Mouse (Mus musculus) NIH3T3 (cell line): ENCODE data around the gene Kdm4d.
"Not testable (repeated sequence)": the region's sequence is repeated elsewhere in the genome, so short reads cannot be mapped to it uniquely, and the experiment has no call there.

Experiments
- DNase-seq: peaks from one replicate; pipeline ENCODE4 v3.0.0-alpha.2; 2012; ENCODE audit warnings: low read depth

Gene Kdm4d

DNA sequence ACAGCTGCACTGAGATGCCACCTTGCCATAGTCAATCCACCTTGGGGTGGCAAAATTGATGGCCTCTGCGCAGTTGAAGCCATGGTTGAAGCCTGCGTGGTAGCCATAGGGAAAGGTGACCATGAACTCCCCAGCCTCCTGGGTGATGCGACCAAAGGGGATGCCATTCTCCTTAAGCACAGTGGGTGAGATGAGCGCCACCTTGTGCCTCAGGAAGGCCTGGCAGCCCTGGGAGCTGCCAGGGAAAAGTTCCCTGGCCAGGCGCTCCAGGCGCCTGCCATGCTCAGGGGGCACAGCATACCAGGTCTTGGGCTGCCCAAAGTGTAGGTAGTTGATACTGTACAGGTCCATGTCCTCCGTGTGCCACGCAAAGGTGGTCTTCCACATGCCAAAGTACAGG lies 49.2 kb downstream of the Kdm4d start:
- not testable (repeated sequence) for DNase-seq

- DNase-seq = not testable (repeated sequence)
Measured at GRCm38 (mm10) chr9:14447086-14447485, 53.2 kb downstream of the Kdm4d start.

DNA sequence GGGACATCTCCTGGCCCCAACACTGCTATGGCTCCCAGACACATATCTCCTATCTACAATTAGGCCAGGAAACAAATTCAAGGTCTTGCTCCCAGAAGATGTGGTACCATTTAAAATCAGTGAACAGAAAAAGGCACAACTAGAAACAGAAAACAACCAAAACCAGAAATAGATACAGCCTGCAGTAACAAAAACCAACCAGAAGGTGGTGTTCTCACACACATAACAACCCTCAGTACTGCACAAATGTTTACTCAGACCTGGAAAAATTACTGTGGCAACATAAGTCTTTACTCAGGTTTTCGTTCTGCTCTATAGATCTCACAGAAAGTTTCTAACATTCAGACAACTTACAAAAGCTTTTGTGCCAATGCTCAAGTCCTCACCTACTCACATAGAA lies 59.9 kb downstream of the Kdm4d start:
- DNase-seq = no peak

GRCm38 (mm10) chr9:14433252-14433939 lies 66.9 kb downstream of the Kdm4d start:
- no peak for DNase-seq
